Mouse (Mus musculus) ES-E14 (cell line): ENCODE data around the gene Sqstm1.

Experiments used
- MAFK ChIP-seq: IDR thresholded peaks from 2 replicates; pipeline ENCODE4 v1.6.1; 2014; ENCODE audit warnings: mild to moderate bottlenecking, low read depth, low read length, inconsistent platforms; ENCODE audit not compliant: insufficient read depth
- ZC3H11A ChIP-seq: IDR thresholded peaks from 2 replicates; pipeline ENCODE4 v1.6.1; 2012; ENCODE audit warnings: low read depth, mild to moderate bottlenecking, inconsistent platforms, low read length, borderline replicate concordance

GRCm38 (mm10) chr11:50227226-50227625, 16.6 kb upstream of the Sqstm1 start:
- TF ChIP-seq ZC3H11A (no peak), MAFK (no peak)
